Mouse (Mus musculus): ENCODE measurements around the gene Anxa3.

Gene Anxa3

DNA sequence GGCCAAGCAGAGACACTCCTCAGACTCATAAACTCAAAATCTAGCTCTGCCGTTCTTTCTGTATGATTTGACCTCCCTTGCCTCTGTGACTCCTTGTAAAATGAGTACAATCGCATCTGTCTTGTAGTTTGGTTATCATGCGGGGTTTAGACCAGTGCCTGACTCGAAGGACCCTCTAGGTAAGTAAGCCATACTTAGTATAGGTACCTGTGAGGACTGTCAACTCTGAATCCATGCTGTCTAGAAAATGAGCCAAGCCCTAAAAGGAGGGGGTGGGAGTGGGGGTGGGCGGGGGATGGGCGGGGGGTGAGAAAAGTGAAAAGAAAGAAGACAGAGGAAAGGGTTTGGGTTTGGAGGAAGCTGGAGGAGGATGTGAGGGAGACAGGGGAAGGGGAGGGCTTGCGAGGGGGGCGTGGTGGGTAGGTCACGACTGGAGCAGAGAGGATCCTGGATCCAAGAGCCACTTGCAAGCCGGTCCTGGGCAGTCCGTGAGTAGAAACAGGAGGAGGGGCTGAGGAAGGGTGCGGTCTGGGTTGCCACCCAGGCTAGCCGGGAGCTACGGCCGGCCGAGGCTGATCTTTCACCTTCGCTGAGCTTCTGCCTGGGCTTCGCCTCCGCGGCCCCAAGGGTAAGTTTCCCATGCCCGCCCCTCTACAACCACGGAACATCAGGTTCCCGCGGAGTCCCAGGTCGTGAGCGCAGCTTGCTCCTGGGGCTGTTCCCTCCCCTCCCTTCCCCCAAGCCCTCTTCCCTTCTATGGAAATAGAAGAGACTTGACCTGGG is at the start of gene Anxa3:
Gene Anxa3, plus strand, starts transcription at position 404 of the 783 bp plus-strand sequence.
- in situ Hi-C loops (cut with MboI; ENCODE audit: low sequenced_read_pairs) = no loop called here

GRCm38 (mm10) chr5:96747195-96747984 is 45.7 kb upstream of the Anxa3 start:
- in situ Hi-C loops (cut with MboI; ENCODE audit: low sequenced_read_pairs) = no loop called here

DNA sequence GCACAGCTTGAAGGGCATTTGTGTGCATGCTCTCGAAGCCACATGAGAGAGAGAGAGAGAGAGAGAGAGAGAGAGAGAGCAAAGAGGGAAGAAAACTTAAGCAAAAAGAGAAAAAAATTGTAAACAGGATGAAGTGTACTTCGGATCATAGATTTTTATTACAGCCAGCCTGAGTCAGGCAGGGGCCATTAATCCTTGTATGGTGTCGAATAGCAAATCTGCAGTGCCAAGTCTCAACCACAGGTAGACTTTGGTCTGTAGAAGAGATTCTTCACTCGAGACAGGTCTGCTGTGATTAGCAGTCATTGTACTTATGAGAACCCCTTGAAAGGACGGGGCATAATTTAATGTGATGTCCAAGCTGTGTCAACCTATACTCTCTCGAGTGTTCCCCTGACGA is 35.5 kb upstream of the Anxa3 start:
- in situ Hi-C loops (cut with MboI; ENCODE audit: low sequenced_read_pairs) = no loop called here

DNA sequence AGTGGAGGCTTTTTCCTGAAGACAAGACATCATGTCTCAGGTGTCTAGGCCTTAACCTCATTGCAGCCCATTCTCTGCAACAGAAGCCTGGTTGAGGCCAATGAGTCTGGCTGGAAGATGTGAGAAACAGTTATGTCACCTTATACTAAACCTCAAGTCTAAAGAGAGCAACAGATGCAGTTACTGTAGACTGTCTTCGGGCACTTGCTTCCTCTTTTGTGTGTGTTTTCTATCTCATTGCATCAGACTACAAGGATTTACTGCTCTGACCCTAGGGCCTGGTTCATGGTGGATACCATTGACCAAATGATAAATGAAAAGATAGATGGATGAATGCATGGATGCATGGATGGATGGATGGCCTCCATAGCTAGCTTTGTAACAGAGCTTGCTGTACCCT is 31.1 kb upstream of the Anxa3 start:
- in situ Hi-C loops (cut with MboI; ENCODE audit: low sequenced_read_pairs) = loop anchor here (10.0 kb wide), 1 partner anchor 497 kb away; no protein-coding TSS in a partner anchor

GRCm38 (mm10) chr5:96768846-96769471 is 24.2 kb upstream of the Anxa3 start:
- in situ Hi-C loops (cut with MboI; ENCODE audit: low sequenced_read_pairs) = loop anchor here (10.0 kb wide), 1 partner anchor 504 kb away; no protein-coding TSS in a partner anchor

DNA sequence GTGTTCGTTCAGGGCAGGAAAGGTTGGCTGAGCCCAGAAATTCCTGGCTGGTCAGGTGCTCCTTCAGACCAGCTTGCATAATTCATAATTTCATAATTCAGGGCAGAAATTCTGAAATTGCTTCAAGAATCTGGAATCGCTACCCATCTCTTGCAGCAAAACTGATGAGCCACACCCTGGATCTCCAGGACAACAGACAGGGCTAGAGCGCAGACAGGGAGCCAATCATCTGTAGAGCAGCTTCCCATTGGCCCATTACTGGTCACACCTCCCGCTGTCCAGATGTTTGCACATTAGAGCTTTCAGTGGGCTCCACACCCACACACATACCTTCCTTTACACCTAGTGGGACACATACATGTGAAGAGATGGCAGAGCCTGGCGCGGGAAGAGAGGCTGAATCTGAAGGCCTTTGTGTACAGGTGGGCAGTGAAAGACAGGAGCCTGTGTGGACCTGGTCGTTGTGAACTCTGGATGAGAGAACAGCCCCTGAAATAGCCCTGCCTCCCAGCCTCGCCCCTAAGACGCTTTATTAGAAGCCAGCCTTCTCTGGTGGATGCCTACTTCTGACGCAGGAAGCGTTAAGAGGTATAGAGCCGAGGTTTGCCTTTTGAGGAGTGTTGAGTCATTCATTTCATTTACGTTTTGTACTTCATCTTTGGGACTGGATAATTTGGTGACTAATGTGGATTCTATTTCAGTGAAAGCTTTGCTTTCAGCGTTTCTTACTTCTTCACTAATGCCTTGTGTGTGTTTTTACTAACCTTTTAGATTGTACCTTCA is 9.4 kb upstream of the Anxa3 start:
- in situ Hi-C loops (cut with MboI; ENCODE audit: low sequenced_read_pairs) = no loop called here

- in situ Hi-C loops (cut with MboI; ENCODE audit: low sequenced_read_pairs) = no loop called here
Observed at GRCm38 (mm10) chr5:96785096-96785495, 8.0 kb upstream of the Anxa3 start.

DNA sequence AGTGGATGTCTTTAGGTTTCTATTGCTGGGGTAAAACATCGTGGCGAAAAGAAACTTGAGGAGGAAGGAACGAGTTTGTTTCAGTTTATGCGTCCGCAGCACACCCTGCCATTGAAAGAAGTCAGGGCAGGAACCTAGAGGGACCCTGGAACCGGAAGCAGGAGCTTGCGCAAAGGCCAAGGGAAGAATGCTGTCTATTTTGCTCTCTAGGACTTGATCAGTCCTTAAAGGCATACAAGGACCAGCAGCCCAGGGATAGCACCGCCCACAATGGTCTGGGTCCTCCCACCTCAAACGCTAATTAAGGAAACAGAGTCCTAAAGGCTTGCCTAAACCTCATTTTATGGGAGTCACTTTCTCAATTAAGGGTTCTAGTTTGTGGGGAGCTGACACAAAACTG is 717 bp upstream of the Anxa3 start:
- in situ Hi-C loops (cut with MboI; ENCODE audit: low sequenced_read_pairs) = no loop called here

DNA sequence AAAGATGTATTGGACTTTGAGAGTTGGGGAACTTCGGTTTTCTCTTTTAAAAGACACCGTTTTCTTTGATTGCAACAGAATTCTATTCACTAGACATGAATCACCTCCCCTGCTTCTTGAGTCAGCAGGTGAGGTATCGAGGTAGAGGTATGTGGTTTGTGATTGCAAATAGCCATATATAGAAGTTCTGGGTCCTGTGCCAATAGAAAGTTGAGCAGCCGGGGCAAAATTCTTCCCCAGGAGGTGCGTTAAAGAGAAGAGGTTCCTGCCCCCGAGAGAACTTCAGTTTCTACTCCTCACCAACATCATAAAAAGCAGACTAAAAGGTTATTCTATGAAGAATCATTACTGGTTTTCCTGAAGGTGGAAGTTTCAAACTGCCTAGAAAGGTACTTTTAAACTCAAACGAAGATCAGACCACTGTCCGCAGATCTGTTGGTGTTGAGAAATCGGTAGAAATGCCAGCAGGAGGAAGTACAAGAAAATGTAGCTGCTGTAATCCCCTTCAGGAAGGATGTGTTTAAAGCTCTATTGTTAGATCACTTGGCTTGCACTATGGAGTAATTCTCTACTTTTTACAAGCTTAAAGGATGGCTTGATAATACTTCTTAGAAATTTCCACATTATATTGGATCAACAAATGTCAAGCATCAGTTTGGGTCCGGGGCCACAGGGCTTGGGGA is 955 bp downstream of the Anxa3 start:
- in situ Hi-C loops (cut with MboI; ENCODE audit: low sequenced_read_pairs) = no loop called here

- in situ Hi-C loops (cut with MboI; ENCODE audit: low sequenced_read_pairs) = no loop called here
Observed at GRCm38 (mm10) chr5:96795752-96796151, 2.6 kb downstream of the Anxa3 start.

DNA sequence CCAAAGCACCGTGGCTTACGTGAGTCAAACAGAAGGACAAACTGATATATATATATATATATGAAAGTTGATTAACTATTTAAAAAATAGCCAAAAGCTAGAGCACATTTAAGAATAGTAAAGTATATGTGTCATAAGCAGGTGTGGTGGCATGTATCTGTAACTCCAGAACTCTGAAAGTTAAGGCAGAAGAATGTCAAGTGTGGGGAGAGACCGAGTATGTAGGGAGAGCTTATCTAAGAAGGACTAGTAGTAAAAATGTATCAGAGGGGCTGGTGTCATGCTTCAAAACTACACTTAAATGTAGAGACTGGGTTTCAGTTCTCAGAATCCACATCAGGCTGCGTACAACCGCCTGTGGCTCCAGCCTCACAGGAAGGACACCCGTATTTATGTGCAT is 4.3 kb downstream of the Anxa3 start:
- in situ Hi-C loops (cut with MboI; ENCODE audit: low sequenced_read_pairs) = no loop called here

DNA sequence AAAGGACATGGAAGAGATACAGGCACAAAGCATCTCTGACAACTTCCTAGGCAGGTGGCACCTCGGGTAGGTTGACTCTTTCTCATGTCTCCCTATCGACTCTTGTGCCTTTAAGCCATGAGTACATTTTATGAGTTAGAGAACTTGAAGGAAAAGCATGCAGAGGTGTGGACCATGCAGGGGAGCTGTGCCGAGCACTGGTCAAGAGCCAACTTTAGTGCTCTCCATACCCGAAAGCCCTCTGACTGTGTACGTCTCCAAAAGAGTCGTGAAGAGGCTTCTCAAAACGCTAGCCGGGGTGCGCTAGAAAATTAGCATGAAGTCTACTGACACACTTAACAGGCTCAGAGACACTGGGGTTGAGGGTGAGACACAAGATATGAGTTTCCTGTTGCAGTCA is 6.0 kb downstream of the Anxa3 start:
- in situ Hi-C loops (cut with MboI; ENCODE audit: low sequenced_read_pairs) = no loop called here

GRCm38 (mm10) chr5:96799969-96800368 is 6.8 kb downstream of the Anxa3 start:
- in situ Hi-C loops (cut with MboI; ENCODE audit: low sequenced_read_pairs) = no loop called here

GRCm38 (mm10) chr5:96802185-96802584 is 9.0 kb downstream of the Anxa3 start:
- in situ Hi-C loops (cut with MboI; ENCODE audit: low sequenced_read_pairs) = no loop called here

GRCm38 (mm10) chr5:96803091-96803490 is 10.0 kb downstream of the Anxa3 start:
- in situ Hi-C loops (cut with MboI; ENCODE audit: low sequenced_read_pairs) = no loop called here

DNA sequence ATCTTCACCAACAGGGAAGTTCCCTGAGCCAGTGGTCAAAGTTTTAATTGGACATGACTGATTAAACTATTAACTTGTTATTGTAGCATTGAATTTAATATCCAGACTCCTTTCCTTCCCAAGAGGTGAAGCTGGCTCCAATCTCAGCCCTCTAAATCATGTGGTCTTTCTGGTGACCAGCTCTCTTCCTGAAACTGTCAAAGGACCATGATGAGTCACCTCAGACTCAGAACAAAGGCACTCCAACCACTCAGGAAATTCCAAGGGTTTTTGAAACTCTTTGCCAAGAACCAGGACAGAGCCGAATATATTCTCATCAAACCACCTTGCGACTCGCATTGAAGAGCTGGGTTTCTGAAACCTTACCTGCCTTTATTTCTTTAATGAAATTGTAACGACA is 11.2 kb downstream of the Anxa3 start:
- in situ Hi-C loops (cut with MboI; ENCODE audit: low sequenced_read_pairs) = no loop called here

- in situ Hi-C loops (cut with MboI; ENCODE audit: low sequenced_read_pairs) = no loop called here
Observed at GRCm38 (mm10) chr5:96804813-96805212, 11.7 kb downstream of the Anxa3 start.

DNA sequence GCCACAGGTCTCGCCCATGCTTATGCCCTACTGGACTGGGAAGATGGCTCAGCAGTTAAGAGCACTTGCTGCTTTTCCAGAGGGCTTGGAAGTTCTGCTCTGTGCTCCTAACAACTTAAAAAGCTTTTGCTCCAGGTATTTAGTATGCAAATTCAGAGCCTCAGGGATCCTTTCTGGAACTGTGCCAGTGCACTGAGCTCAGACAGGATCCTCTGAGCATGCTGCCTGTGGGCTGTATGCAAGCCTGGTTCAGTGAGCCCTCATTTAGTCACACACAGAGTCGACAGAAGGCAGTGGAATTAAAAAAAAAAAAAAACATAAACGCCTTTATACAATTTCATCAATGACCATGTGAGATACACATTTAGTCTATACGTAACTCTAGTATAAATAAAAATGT is 17.5 kb downstream of the Anxa3 start:
- in situ Hi-C loops (cut with MboI; ENCODE audit: low sequenced_read_pairs) = no loop called here

DNA sequence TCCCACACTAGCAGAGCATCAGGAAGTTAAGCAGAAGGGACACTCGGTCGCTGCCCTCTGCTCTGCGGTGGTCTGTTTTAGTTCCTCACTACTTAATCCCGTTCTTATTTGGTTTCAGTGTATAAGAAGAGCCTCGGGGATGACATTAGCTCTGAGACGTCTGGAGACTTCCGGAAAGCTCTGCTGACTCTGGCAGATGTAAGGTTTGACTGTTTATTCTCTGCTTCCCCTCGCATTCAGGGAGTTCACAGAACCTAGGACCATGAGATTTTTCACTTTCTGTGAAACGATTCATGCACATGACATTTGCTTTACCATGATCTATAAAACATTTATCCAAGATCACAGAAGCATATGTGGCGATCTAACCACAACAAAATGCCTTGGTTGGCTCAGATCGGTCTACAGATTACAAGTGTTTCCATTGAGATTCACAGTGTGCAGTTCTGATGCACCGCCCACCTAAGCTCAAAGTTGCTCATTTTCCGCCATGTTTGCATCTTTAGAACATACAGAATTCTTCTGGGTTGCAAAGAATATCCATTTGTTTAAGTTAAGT is 31.7 kb downstream of the Anxa3 start:
- in situ Hi-C loops (cut with MboI; ENCODE audit: low sequenced_read_pairs) = no loop called here

DNA sequence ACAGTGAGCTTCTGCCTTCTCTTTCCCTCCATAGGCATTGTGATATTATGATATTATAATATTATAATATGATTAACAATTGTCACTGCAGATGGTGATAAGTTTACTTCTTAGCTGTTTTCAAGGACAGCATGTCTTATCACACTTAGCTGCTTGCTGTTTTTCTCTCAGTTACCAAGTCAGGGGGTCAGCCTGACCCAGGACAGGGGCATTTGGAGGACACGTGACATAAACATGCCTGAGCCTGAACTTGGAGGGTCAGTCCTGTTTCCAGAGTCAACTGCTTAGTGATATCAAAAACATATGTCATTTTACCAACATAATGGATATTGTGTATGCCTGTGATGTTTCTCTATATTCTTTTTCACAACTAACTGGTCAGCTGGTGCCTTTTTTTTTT is 34.0 kb downstream of the Anxa3 start:
- in situ Hi-C loops (cut with MboI; ENCODE audit: low sequenced_read_pairs) = no loop called here
